Mouse (Mus musculus) right cerebral cortex, postnatal 25 days (tissue): ENCODE results near the gene Hmgxb4.

ENCODE experiments used
- DNase-seq: peaks from one replicate; pipeline ENCODE4 v3.0.0; 2022

Gene Hmgxb4

DNA sequence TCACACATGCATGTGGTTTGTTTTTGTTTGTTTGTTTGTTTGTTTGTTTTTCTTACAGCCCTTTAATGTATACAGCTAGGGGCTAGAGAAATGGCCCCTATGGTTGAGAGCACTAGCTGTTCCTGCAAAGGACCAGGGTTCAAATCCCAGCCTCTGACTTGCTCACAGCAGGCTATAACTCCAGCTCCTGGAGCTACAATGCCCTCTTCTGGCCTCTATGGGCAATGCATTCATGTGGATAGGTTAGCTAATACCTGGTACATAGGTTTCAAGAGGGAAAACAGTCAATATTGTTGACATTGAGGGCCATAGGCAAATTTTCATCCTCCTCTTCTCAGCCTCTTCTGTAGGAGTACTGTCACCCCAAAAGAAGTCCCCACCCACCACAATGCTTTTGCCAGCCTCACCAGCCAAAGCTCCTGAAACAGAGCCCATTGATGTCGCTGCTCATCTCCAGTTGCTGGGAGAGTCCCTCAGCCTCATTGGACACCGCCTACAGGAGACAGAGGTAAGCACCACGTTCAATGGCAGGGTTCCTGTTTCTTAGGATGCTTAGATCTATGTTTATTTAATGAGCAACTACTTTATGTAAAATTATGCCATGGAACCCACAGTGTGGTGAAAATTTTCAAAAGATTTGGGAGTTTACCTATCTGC, 30.6 kb downstream of the Hmgxb4 start:
- DNase-seq, result no peak

DNA sequence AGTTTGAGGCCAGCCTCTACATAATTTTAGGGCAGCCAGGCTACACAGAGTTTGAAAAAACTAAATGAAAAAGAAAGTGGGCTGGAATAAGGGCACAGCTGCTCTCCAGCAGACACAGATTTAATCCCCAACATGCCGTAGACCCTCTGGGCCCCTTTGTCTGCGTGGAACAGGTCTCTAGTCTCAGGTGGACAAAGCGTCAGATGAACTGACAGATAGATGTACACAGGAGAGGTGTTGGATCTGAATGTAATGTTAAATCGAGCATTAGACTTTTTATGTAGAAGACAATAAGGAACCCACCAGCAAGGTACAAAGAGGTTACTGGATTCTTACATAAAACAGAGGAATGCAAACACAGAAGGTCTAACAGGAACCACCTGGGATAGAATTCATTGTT, 32.7 kb downstream of the Hmgxb4 start:
- DNase-seq, result no peak

DNA sequence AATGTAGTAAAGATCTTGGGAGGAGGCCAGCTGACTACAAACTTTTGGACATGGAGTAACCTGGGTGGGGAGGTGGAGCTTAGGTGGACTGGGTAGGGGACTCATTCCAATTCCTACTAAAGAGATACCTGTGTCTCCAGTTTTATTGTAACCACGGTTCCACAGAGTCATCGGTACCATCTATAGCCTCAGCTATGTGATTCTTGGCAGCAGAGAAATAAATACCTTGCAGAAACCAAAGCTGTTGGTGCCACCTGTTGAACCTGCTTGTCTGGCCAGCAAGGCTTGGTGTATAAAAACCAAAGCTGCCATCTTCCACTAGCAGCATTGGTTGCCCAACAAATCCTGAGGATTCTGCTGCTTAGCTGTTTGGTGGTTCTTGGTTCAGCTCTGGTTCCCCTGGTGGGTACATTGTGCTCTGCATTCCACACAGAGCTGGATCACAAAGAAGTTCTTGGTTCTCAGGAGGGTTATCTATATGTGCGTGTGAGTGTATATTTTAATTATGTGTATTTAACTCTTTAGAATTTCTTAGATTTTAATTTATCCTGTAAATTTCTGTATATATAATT, 37.4 kb downstream of the Hmgxb4 start:
- no peak for DNase-seq

DNA sequence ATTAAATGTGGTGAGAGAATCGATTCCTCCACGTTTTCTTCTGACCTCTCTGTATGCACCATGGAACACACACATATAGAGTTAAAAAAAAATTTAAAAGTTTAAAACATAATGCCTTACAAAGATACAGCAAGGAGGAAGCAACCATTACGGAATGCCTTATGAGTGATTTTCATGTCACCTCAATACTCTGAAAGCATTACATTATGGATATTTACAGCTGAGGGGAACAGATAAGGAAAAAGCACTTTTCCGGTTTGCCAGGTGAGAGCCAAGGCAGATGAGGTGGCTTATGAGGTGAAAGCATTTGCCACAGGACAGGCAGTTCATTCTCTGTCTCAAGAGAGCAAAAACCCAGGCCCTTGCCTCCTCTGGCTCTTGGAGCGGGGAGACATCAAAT, 39.8 kb downstream of the Hmgxb4 start:
- DNase-seq, result no peak

DNA sequence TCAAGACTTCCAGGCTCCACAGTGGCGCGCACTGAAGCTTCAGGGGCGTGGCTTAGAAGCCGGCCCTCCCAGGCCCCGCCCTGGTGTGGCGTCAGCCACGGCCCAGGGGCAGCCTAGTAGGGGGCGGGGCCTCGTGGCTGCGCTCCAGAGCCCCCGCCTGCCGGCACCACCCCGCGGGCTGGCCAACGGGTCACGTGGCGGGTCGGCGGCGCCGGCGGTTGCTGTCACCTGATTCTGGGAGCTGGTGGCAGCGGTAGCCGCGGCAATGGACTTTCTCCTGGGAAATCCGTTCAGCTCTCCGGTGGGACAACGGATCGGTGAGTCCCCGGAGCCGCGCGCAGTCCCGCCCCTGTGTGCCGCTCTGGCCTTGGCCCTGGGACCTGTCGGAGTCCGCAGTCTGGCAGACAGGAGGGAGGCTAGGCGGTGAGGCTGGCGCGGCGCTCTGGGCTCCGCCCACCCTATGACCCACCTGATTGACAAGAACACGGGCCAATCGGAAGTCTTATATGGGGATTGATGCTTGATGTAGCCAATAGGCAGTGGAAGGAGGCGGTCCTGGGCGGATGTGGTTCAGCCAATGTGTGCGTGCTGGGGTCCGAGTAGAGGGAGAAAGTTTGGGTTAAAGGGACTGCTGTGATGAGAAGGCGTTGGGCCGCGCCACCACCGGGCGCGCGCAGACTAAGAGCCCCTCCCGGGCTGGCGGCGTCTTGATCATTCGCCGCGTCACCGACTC, 40.5 kb downstream of the Hmgxb4 start, which contains the start of gene Tom1:
Tom1 (plus strand) TSS at position 195 of the 733 bp plus-strand sequence.
- peak; percentile 98 for DNase-seq

DNA sequence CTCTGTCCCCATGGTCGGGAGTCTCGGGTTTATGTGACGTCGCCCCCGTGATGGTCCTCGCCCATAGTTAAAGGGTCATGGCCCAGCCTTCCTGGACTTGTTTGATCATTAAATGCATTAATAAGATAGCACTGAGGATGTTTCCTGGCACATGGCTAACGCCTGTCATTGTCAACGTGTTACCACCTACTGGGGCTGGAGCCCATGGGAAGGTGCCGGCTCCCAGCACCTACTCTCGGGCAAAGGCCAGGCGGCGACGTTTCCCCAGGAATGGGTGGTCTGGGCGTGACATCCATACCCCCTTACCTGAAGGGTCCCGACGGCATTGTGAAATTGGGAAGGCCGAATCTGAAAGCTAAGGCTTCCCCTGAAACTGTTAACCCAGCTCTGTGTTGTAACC, 41.1 kb downstream of the Hmgxb4 start:
- no peak for DNase-seq

DNA sequence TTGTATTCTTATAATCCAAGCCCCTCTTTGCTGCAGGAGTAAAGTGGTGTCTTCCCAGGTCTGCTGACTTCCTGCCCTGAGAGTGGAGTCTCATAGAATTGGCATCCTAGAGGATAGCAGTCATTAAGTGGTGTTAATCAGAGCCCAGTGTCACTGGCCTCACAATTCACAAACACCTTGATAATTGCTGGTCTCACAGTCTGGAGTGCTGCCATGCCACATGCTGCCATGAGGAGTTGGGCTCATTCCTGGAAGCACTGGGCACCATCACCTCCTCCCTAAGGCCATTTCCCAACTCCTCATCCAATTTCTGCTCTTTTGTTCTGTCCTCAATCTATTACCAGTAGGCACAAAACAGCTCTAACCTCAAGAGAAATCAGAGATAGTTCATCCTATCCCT, 42.5 kb downstream of the Hmgxb4 start:
- no peak for DNase-seq

DNA sequence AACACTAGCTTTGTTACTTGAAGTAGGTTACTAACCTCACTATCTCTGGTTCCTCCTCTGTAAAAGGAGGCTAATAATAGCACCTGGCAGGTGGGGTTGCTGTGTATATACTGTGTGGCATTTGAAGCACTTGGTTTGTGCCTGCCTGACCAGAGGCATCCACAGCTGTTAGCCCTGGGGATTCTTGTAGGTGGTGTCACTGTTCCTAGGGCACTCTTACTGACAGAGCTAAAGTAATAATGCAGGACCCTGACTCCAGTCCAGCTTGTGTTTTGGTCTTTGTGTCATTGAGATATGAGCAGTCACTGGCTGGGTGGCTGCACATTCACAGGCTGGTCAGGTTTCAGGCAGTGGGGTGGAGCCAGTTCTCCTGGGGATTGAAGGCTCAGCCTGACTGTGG, 45.3 kb downstream of the Hmgxb4 start:
- DNase-seq, result no peak

DNA sequence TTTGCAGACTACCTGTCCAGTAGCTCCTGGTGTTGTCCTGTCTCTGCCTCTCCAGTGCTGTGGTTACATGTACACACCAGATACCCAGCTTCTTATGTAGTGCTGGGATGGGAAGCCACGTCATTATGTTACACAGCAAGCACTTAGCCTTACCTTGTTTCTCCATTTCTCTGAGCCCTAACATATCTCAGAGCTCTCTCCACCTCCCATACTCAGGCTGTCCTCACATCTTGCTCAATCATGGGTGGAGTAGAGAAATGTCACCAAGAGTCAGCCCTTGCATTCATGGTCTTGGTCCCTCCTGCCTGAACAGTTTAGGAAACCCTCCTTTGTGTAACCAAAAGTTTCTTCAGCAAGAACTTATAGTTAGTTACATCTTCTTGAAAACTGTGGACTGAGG, 46.6 kb downstream of the Hmgxb4 start:
- DNase-seq, result no peak

DNA sequence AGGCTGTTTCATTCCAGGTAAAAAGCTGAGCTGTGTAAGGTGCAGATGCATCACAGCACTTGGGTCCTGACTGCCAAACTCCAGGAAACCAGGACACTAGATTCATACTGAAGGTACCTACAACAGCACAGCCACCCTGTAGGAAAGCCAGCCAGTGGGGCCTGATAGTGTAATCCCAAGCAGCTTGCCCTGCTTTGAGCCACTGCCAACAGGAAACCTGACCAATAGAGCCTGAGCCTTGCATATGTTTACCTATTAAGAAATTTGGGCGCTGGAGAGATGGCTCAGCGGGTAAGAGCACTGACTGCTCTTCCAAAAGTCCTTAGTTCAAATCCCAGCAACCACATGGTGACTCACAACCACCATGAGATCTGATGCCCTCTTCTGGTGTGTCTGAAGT, 49.0 kb downstream of the Hmgxb4 start:
- no peak for DNase-seq

DNA sequence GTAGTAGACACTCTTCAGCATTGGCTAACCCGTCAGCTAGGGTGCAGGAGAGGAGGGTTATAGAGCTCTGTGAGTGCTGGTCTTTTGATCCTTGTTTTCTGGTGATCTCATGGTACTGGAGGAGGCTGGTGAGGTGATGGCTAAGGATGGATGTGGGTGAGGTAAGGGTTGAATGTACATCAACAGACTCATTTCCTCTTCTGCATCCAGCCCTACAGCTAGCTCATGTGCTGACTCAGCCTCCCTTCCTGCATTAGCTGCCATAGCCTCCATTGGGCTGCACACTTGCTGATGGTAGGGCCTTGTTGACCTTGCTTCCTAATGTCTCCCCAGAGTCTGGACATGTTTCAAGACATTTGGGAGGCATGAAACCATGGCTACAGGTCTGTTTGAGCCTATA, 49.8 kb downstream of the Hmgxb4 start:
- no peak for DNase-seq

DNA sequence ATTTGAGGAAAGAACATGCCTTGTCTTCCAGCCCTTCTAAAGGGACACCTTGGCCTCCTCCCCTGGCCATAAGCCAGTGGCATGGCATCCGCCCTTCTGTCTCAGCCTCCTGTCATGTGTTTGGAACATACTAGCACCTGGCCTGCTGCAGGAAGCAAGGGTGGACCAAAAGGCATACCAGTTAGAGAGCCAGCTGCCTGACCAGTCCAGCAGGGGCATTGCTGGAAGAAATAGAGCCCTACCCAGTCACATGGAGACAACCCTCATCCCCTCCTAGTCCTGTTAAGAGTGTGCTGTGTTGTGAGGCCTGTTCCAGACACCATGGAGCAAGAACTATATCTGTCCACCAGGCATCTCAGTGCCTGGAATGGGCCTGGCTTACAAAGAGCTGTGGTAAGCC, 53.1 kb downstream of the Hmgxb4 start:
- no peak for DNase-seq

DNA sequence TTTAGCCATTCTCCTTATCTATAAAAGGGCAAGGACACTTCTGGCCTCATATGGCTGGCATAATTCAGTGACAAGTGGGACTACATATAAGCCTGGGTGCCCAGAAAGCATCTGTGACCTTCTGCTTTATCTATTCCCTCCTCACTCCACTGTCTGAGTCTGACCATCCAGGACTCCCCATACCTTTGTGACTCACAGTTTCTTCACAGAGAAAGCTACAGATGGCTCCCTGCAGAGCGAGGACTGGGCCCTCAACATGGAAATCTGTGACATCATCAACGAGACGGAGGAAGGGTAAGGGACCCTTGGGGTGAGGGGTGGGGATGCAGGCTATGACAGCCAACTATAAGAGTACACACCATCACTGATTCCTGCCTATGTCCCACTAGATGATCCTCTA, 54.6 kb downstream of the Hmgxb4 start:
- DNase-seq, result no peak

DNA sequence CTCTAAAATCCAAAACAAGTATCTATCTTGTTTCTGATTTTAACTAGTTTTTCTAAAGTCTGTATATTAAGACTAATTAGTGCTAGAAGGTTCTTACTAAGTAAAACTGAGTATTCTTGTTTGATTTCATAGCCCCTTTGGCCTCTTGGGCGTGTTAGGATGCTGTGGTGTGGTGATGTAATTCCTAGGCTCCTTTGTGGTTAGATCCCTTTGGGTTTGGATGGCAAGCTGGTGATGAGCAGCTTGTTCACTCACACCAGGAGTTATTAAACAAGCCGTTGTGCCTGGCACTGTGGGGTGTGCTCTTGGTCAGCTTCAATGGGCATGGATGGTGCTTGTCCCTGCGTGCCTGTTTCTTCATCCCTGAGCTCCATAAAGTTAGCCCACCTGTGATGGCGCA, 60.2 kb downstream of the Hmgxb4 start:
- DNase-seq, result no peak

DNA sequence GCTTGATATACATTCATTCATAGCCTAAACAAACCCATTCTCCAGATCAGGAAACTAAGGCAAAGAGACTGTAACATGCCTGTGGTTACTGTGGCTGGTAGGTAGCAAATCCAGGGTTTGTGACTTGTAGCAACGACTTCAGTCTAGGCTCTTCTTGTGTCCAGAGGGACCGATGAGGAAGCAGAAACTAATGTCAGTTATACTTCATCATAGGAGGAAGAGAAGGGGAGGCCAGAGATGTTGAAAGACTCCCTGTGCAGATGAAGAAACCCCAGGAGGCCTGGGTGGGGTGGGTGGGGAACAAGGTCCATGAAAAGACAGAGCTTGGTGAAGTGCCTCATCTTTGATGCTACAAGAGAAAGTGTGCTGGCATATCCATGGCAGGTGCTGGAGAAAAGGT, 62.5 kb downstream of the Hmgxb4 start:
- no peak for DNase-seq

DNA sequence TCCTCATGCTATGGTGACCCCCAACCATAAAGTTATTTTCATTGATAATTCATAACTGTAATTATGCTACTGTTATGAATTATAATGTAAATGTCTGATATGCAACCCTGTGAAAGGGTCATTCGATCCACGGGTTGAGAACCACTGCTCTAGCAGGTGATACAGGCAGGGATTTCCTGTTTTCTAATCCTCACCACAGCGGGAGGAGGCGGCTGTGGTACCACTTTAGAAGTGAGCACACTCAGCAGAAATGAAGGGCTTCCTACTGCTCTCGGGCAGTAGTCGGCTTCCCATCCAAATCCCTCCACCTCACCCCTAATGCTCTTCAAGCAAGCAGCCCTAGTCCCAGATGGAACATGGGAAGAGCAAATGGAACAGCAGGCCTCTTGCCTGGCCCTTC, 66.9 kb downstream of the Hmgxb4 start:
- no peak for DNase-seq

DNA sequence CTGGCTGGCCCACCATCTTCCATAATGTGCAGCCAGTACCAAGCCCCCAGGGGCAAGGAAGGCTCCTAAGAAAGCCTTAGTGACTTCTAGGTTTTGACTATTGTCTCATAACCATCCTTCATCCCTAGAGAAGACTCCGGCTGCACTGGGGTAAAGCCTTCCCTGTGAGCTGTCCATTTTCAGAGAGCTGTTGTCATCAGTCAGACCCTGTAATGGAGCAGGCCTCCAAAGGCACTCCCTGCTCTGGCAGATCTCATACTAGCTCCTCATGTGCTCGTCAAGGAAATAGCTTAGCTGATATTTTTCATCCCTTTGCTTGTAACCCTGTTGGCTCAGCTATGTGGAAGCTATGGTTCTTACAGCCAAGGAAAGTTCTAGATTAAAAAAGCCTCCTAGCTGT, 67.7 kb downstream of the Hmgxb4 start:
- no peak for DNase-seq

DNA sequence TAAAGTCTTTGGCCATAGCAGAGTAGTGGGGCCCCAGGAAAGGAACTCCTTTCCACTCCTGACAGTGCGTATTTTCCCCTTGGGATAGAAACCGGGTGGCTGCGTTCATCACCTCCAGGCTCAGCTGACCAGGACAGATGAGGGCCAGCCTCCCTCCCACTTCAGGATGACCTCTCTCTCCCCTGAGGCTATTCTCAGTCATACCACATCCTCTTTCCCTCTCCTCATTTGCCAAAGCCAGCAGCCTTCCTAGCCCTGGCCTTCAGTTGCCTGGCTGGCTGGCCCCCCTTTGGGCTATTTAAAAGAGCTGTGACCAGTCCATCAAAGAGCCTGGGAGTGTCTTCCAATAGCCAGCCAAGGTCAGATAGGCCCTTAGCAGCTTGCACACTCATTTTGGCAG, 70.1 kb downstream of the Hmgxb4 start:
- DNase-seq, result no peak

DNA sequence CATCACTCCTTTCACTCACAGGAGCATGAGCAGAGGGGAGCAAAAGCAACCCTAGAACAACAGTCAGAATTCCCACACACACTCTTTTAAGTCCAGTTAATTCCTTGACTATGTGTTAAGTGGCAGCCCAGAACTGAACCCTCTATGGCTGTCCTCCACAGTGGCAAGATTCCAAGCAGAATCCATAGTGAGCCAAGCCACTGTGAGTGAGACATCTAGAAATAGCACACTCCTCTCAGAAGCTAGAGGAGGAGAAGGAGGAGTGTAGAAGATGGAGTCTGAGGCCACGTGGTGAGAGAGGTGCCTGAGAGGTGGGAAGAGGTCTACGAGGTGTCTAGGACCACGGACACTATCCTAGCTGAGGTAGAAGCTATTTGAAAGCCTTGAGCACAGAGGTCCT, 71.6 kb downstream of the Hmgxb4 start:
- DNase-seq, result no peak

DNA sequence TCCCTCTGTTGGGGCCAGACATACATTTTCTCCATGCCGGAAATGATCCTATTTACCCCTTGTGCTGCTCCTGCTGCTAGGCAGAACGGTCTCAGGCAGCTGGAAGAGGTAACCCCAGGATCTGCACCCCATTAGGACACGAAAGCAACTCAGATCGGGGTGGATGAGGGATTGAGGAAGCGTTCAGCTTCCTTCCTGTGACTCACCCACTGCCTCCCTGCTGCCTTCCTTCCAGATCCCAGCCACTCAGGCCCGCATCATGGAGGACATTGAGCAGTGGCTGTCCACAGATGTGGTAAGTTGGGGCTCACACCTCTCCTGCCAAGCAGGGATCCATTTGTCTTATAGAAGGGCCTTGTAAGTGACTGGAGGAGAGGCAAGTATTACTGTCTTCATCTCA, 74.1 kb downstream of the Hmgxb4 start:
- DNase-seq, result no peak

DNA sequence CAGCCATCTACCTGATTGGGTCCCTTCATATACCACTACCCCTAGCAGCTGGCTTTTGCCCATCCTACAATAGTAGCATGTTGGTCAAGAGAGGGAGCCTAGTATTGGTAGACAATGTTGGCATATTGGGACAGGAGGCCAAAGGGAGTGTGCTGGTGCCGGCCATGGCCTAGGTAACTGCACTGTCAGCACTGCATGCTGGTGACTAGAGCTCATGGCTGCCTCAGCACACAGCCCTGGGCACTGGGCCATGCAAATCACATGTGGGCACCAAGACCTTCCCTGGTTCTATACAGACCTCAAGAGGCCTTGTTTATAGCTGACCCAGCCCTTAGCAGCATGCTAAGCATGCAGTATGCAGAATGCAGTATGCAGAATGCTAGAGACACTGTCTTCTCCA, 77.1 kb downstream of the Hmgxb4 start:
- DNase-seq, result no peak

DNA sequence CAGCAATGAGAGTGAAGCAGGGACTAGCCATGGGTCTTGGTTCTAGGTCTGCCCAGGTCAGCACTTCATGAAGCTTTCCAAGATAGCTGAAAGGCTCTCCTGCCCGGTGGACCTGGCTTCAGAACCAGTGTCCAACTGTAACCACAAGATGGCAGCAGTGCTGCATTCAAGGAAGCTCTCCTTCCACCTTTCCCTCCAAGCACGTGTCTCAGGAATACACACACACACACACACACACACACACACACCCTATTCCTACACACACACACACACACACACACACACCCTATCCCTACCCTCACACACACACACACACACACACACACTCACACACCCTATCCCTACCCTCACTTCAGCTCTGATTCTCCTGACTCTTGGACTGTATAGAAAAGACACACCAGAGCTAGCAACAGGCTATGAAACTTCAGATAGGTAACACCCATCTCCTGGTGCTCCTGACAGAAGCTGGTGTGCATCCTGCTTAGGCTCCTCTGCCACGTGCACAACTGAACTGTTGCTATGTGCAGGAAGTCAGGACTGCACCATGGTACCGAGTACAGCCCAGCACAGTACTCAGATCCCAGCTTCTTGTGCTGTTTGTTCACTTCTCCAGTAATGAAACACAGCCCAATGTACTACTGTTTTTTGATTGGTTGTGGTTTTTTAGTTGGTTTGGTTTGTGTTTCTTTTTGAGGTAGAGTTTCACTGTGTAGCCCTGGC, 78.6 kb downstream of the Hmgxb4 start:
- peak; percentile 74 for DNase-seq

DNA sequence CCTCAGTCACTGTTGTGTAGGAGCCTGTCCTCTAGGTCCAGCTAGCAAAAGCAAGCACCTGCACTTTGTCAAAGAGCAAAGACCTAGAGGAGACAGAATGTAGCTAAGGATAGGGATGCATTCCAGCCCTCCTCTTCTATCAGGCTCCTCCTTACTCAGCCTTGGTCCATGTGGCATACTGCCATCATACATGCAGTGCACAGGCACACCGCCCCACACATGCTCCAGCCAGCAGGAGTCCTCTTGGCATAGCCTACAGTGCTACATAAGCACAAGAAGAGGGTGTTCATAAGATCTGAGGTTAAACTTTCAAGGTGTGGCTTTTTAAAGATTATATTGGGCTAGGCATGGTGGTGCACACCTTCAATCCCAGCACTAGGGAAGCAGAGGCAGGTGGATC, 81.7 kb downstream of the Hmgxb4 start:
- DNase-seq, result no peak

DNA sequence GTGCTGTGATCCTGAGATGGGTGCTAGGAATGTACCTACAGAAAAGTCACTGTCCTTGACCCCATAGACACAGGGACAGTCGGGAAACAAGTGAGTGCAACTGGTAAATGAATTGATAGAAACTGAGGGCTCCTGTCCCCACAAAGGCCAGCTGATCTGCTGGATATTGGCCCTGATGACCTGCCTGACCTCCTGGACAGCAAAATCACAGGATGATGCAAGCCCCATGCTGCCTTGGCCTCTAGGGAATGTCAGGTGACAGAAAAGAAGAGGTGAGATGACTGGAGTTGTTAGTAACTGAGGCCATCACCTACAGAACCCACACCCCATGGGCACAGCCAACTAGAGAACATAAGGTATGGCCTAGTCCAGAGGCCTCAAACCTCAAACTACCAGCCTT, 85.1 kb downstream of the Hmgxb4 start:
- no peak for DNase-seq
